10 mouse cellular contexts compared by ENCODE assay signal in genomic region chr4:85402823-85403222, GRCm38 (mm10).
DNase-seq lines count a peak whose midpoint lies in the region; ATAC-seq and TF ChIP-seq lines count a peak whose summit lies in the region.
"Had no signal": no experiment of that assay in that cellular context is flagged by ENCODE, and none has a peak within 500 bp of the region (broad histone marks: within the 10 kb centered on the region; RNA-seq: fewer than 3 reads in every experiment).

No protein-coding gene starts in this region.

- peak; percentile 76; the same call in 1 of the 2 replicates for TF ChIP-seq CTCF in brain, embryonic 14.5 days (IDR thresholded peaks at IDR 0.05; ENCODE audit: borderline replicate concordance, extremely low read depth, insufficient read depth, insufficient read length)

- DNase-seq in hindbrain, embryonic 10.5 days (ENCODE audit: low spot score): peak; percentile 63
- peak; percentile 40 for DNase-seq in ES-E14 (ENCODE audit: low read depth, low spot score)
- DNase-seq in brain, embryonic 14.5 days (ENCODE audit: low read depth): peak; percentile 81
- peak; percentile 65 for DNase-seq in gastrocnemius, postnatal 14 days
- peak; percentile 26 to 35 for DNase-seq in layer of hippocampus, postnatal 36 days
- peak; percentile 47 for DNase-seq in retina, adult 2 months (ENCODE audit: low read depth, low spot score)

- in situ Hi-C loops in ES-E14 (cut with MboI; ENCODE audit: low sequenced_read_pairs in 2 of 2, unreplicated experiment in 2 of 2): loop anchor here (5.0 to 25.0 kb wide), 2 partner anchors 399 to 409 kb away; no protein-coding TSS in a partner anchor

- intact Hi-C loops in gastrocnemius, postnatal 14 days (cut with DNase I; ENCODE audit: low total_unique reads): loop anchor here (2.0 kb wide), 1 partner anchor 398 kb away; no protein-coding TSS in a partner anchor

- no peak overlapping the region for H3K9ac ChIP-seq in hindbrain, embryonic 12.5 days
- no peak overlapping the region for H3K9ac ChIP-seq in ES-E14 (ENCODE audit: insufficient read depth, low read depth, low read length, poor library complexity, severe bottlenecking)
- H3K9ac ChIP-seq: embryonic facial prominence, embryonic 12.5 days had no signal

- no peaks in the 10 kb centered on the region for H3K9me3 ChIP-seq in hindbrain, embryonic 10.5 days
- no peaks in the 10 kb centered on the region for H3K9me3 ChIP-seq in hindbrain, embryonic 12.5 days (replicated peaks)
- no peaks in the 10 kb centered on the region for H3K9me3 ChIP-seq in ES-E14 (ENCODE audit: control insufficient read depth, insufficient read depth, low read depth, low read length)
- H3K9me3 ChIP-seq: embryonic facial prominence, embryonic 12.5 days had no signal

- H3K27me3 ChIP-seq in hindbrain, embryonic 10.5 days (ENCODE audit: insufficient read depth, poor library complexity, severe bottlenecking): no peaks in the 10 kb centered on the region
- H3K27me3 ChIP-seq in hindbrain, embryonic 12.5 days: no peaks in the 10 kb centered on the region

- no peak overlapping the region for H3K27ac ChIP-seq in hindbrain, embryonic 10.5 days
- H3K27ac ChIP-seq in hindbrain, embryonic 12.5 days: no peak overlapping the region
- no peak overlapping the region for H3K27ac ChIP-seq in ES-E14 (ENCODE audit: insufficient read depth, low read depth, low read length, poor library complexity, severe bottlenecking)
- H3K27ac ChIP-seq: embryonic facial prominence, embryonic 12.5 days; macrophage had no signal

- H3K4me3 ChIP-seq in hindbrain, embryonic 10.5 days: no peak overlapping the region
- H3K4me3 ChIP-seq in hindbrain, embryonic 12.5 days: no peak overlapping the region
- no peak overlapping the region for H3K4me3 ChIP-seq in ES-E14 (ENCODE audit: insufficient read depth in 1 of 2, low read depth in 1 of 2, low read length in 2 of 2, poor library complexity in 1 of 2, severe bottlenecking in 1 of 2)
- H3K4me3 ChIP-seq: embryonic facial prominence, embryonic 12.5 days had no signal

- H3K4me1 ChIP-seq in hindbrain, embryonic 10.5 days (replicated peaks): 0 out of 2 replicates have a peak, but pooled peaks cover 6% of the 10 kb centered on the region
- H3K4me1 ChIP-seq in hindbrain, embryonic 12.5 days: no peaks in the 10 kb centered on the region
- no peaks in the 10 kb centered on the region for H3K4me1 ChIP-seq in ES-E14 (ENCODE audit: control insufficient read depth in 2 of 2, insufficient read depth in 2 of 2, low read length in 2 of 2, poor library complexity in 1 of 2)
- H3K4me1 ChIP-seq: embryonic facial prominence, embryonic 12.5 days had no signal

- 48% methylated on average over 4 of the region's 4 CpGs for WGBS in hindbrain, embryonic 10.5 days
- 43% methylated on average over 4 of the region's 4 CpGs for WGBS in hindbrain, embryonic 12.5 days

- no peak overlapping the region for H3K4me2 ChIP-seq in hindbrain, embryonic 12.5 days (replicated peaks)
- H3K4me2 ChIP-seq: embryonic facial prominence, embryonic 12.5 days had no signal

- H3K36me3 ChIP-seq in hindbrain, embryonic 10.5 days: no peaks in the 10 kb centered on the region
- H3K36me3 ChIP-seq in hindbrain, embryonic 12.5 days: no peaks in the 10 kb centered on the region
- H3K36me3 ChIP-seq in ES-E14 (ENCODE audit: control insufficient read depth, insufficient read depth, low read length, poor library complexity, severe bottlenecking): no peaks in the 10 kb centered on the region
- H3K36me3 ChIP-seq: embryonic facial prominence, embryonic 12.5 days had no signal

- no peak for TF ChIP-seq POLR2A in brain, embryonic 14.5 days (IDR thresholded peaks at IDR 0.05; ENCODE audit: borderline replicate concordance, extremely low read depth, insufficient read depth, insufficient read length, poor library complexity, severe bottlenecking)

- ATAC-seq in hindbrain, embryonic 12.5 days (ENCODE audit: low FRiP score): no peak
- no peak for ATAC-seq in erythroid progenitor cell, adult 5-6 weeks (replicated peaks; ENCODE audit: low FRiP score, poor library complexity, severe bottlenecking)

TF ChIP-seq in ES-E14, 5 proteins besides CTCF, POLR2A, EP300 and RAD21:
- TF ChIP-seq CHD2 (IDR thresholded peaks at IDR 0.05; ENCODE audit: low read depth, low read length) (no peak), ZC3H11A (IDR thresholded peaks at IDR 0.05; ENCODE audit: borderline replicate concordance, low read depth, low read length) (peak; percentile 80; the same call in 1 of the 2 replicates), MAFK (IDR thresholded peaks at IDR 0.05; ENCODE audit: insufficient read depth, low read depth, low read length) (no peak)

Comparison
In these comparisons a context has a peak if more than half of its experiments do, and no peak if none do; other contexts are left out.
1. DNase-seq: peak in every context shown above with its lines; median percentile 81 in brain, embryonic 14.5 days; 65 in gastrocnemius, postnatal 14 days; 63 in hindbrain, embryonic 10.5 days; 47 in retina, adult 2 months; 40 in ES-E14; 30 in layer of hippocampus, postnatal 36 days.